Mouse (Mus musculus) naive thymus-derived CD4-positive, alpha-beta T cell, adult 2 months (primary cell): ENCODE measurements around the gene Egfem1.

Experiments used
- DNase-seq: peaks from one replicate; pipeline ENCODE4 v3.0.0-alpha.2; 2011; ENCODE audit warnings: low read depth

Egfem1 gene

DNA sequence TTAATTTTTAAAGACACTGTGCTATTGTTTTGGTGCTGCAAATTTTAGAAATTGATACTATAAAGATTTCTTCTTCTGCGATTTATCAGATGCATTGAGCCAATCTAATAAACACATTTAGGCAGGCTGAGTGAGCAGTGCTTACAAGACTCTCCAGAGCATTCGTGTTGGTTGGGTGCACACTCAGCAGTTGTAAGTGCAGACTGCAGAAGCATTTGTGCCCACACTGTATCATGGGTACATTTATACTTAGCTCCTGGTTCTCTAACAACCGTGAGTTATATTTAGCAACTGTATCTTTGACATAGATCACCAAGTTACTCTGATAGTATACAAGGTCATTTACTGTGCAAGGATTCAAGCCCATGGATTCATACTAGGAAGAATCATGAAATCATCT lies 264.0 kb downstream of the Egfem1 start:
- no peak for DNase-seq

DNA sequence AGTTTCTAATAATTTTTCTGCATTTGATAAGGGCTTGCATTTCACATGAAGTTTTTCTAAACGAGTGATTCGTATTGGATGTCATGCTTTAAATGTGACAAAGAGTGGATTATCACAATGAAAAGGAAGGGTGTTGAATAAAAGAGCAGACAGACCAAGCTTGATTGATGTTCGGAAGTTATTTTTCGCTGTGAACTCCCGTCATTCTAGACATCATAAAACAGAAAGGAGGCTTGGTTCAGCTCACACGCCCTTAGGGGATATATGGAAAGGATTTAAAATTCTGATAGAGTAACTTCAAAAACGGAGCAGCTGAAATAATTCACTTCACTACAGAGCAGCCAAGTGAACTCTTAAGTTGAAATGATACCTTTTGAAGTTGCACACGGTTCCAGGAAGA lies 285.1 kb downstream of the Egfem1 start:
- DNase-seq: no peak

DNA sequence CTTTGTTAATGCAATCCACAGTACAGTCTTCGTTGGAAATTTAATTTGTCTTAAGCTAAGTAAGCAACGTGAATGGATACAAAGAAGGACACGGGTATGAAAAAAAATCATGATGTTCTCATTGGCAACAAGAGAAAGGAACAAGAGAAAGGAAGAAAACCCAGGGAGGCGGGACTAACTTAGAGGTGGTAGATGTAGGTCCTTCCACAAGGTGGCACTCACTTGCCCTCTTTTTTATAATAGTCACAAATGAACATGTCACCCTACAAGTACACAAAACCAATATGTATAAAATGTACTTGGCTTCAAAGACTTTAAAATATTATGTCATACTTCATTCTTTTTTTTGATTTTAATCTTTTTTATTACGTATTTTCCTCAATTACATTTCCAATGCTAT lies 288.7 kb downstream of the Egfem1 start:
- no peak for DNase-seq

DNA sequence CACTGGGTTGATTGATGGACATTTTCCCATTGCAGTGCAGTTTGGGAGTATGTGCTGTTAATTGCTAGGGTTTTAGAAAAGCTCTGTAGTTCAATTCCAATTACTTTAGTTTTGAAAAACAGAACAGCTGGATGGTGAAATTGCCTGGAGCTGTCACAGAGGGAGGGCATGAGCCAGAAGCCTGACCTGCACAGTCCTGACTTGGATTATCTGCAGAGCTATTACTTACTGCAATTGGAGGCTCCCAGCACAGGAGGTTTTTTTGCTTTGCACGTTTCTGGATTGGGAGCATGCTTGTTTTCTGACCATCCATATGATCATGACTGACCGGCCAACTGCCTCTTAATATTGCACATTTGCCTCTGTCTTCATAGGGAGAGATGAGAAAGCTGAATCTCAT lies 299.4 kb downstream of the Egfem1 start:
- DNase-seq: no peak

DNA sequence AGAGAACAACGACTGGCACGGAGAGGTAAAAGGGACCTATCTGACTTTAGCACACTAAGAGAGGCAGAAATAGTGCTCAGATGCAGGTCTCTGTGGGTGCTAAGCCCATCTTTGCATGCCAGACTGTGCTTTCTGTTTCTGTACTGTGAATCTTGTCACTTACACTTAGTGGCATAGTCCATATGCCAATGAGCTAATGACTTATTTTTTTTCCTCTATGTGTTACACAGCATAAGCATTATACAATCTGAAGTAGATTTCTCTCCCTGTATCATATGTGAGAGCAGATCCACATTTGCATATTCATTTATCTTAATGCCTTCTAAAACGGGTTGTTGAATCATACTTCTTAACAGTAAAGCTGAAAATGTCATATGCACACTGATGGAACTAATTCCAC lies 317.2 kb downstream of the Egfem1 start:
- DNase-seq: no peak

DNA sequence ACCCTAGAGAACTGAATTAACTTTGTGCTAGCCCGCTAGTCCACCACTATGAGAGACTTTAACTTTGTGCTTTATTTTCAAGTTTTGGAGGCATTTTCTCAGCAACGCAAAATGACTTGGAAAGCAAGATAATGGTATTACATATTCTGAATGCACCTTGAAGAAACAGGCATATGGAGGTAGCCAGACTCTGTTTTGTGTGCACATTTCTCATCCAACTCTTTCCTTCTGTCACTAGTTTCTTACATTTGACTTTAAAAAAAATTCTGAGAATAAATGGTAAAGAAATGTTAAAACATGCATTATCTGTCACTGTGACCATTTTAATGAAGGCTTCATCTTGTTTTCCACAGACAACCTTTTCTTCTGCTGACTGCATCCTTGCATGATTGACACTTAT lies 339.8 kb downstream of the Egfem1 start:
- DNase-seq: no peak

DNA sequence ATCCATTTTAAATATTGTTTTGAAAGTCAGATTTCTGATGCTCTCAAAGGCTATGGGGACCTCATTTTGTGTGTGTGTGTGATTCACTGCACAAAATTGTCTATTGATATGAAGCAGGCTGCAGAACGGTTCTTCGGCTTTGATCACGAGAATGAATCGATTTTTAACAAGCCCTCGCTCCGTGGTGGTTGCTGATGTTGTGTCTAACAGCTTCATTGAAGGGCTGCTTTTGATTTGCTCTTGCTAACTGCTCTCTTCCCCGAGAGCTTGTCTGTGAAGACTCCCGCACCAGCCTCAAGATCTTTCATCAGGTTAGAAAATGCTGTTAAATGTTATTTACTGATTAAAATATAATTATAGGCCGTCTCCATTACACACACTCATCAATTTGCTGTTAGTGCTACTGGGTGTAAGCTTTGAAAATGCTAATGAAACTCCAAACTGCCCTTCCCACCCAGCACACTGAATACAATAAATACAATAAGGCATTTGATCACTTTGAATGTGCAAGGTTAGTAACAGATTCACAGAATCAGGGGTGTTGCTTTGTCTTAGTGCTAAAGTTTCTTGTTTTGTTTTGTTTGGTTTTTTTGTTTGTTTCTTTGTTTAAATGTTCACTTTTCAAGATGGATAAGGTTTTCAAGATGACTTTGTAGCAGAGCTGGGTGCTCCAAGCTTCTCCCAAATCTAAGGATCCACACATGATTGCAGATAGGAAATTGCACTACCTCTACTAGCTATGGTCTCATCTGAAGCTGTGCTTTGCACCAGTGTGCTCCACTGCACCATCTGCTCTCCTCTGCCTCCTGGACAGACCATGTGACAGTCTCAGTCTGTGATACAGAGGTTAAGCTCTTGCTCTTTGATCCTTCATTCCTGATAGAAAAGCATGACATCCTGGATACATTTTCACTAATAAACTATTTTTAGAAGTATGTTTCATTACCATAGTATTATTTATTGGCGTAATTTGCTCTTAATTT lies 350.6 kb downstream of the Egfem1 start:
- no peak for DNase-seq

DNA sequence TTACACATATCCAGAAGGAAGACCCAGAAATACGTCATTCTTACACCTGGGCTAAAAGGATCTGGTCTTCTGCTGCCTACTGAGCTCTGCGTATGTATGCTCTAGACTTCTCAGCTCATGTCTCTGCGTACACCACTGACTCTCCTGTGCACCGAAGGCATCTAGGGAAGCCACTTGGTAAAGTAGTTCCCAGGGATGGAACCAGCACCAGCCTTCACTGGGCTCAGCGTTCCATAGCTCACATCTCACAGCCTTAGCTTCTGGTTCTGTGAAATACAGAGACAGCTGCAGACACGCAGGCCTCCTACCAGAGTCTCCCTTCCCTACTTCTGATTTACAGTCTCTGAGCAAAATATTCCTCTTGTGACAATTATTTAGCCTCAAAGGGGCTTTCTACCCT lies 361.2 kb downstream of the Egfem1 start:
- DNase-seq: no peak

DNA sequence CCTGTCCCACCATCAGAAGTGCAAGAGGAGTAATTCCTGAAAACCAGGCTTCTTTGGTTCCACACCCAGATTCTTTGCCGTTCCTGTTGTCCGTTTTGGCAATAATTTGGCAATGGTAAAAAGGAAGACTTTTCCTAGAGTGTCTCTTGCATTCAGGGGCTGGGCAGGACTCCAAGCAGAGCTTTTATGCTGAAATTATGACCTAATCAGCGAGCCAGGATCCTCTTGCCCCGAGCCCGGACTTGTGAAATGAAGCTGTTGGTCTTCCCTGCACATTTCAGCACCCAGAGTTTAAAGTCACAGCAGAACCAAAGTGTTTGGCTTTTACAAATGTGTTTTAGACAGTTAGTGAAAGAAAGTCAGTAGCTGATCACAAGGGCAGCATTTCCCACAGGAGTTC lies 362.8 kb downstream of the Egfem1 start:
- no peak for DNase-seq

DNA sequence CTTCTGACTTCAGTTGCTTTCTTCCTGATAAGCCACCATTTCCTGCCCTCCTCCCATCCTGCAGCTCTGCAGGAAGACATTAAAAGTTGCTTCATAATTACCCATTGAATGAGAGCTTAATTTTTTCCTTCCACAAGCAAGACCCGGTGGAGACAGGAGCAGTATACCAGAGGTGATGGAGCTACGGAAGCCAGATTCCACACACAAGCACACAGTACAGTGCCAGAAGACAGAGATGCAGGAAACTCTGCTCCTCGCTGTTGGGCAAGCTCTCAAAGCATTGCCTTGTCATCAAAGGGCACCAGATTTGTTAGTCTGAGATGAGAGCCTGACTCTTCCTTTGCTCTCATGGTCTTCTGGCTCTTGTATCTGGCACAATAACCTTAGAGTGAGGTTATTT lies 364.3 kb downstream of the Egfem1 start:
- DNase-seq: no peak

DNA sequence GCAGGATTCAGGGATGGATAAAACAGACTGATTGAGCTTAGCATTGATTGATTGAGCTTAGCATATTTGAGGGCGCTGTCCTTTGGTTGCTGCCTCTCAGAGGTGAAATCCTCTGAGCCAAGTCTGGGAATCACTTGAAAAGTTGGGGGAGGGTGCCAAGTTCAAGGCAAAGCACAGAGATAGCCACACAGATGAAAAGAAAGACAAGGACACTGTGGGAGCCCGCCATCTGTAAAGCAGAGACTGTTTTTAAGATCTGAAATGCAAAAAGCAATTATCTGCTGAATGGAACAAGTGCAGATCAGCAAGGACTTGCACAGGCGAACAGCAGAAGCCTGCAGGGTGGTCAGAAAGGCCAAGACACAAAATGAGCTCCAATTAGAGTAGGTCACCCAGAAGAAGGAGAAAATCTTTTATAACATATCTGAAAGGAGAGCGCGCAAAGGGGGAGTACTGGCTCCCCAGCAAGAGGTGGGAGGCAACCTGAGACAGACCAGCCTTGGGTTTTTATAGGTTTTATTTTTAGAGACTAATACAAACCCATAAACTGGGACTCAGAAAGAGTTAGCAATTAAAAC lies 367.1 kb downstream of the Egfem1 start:
- DNase-seq: no peak

DNA sequence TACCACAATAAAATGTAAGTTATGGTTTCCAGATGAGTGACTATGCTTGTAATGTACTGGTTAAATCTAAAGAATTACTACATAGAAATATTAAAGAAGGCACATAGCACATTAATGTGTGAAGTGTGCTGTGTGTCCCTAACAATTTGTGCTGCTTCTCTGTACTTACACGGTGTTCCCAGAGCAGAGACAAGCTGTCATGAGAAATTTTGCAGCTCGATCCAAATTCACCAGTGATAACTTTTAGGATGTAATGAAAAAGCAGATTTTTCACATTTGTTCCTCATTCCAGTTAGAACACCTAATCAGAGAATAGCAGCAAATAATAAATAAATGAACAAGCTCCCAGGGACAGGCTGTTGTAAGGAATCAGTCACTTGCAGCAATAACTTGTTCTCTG lies 416.4 kb downstream of the Egfem1 start:
- no peak for DNase-seq

DNA sequence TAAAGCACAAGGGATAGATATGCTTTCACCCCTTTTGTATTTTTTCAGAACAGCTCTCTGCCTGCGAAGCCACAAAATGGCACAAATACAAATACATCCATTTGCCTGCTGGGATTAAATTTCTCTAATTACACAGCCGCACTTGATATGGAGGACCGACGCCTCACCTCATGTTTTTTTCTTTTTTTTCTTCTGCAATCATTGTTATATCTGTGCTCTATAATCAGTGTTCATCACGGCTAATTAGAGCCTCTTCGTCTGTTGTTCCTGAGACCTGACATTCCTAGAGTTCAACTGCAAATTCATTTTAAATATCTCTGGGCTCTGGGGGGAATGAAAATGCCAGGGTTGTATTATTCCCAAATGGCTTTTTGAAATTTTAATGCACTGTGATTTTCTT lies 417.4 kb downstream of the Egfem1 start:
- DNase-seq: no peak

DNA sequence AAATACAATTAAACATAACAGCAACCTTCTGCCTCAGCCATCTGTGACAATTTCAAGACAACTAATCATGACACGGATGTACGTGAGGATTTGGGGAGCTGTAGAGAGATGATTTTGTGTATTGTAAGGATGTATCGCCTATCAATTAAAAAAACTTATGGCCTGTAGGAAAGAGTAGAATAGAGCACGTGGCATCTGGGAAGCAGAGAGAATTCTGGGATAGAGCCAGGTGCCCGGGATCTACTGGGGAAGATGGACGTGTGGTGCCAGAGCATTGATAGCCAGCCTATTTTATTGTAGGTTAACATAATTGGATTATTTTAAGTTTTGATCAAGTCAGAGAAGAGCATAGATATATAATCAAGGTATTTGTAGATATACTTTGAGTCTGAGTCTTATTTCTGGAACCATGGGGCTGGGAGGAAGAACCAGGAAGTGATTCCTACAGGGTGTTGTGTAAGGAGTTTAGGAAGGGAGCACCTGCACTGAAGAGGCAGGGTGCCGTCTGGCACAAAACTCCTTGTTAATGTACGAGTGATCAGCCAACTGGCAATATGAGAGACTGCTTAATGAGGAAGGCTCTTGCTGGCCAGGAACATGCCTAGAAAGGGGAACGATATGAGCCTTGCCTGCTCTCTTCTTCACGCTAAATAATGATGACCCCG lies 443.6 kb downstream of the Egfem1 start:
- DNase-seq: no peak

DNA sequence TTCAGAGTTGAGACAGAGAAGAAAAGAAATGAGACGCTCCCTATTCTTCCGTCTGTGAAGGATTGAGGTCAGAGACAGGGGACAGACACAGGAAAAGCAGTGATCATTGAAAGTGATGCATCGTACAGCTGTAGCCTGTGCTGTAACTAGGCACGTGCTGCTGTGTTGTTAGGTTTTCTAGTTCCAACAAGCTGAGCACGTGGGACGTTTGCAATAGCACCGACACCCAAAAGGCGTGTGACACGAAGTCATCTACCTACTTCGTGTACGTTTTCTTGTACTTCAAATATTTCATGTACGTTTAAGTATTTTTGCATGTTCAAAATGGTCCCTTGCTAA lies 444.1 kb downstream of the Egfem1 start:
- no peak for DNase-seq

DNA sequence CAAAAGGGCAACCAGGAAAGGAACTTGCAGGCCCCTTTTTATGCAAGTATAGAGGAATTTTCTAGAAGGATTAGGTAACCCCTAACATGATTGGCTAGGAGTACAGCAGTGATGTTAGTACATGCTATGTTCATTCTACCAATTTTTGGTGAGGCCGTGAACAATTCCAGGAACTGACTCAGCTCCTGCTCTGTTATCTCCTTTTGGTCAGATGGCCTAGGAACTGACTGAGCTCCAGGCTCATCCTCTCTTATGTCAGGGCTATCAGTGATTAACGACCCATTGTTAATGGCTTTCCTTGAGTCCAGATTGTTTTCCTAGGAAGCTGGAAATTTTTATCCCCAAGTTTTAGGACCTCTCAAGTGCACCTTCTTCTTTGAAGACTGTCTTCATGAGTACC lies 457.4 kb downstream of the Egfem1 start:
- no peak for DNase-seq

DNA sequence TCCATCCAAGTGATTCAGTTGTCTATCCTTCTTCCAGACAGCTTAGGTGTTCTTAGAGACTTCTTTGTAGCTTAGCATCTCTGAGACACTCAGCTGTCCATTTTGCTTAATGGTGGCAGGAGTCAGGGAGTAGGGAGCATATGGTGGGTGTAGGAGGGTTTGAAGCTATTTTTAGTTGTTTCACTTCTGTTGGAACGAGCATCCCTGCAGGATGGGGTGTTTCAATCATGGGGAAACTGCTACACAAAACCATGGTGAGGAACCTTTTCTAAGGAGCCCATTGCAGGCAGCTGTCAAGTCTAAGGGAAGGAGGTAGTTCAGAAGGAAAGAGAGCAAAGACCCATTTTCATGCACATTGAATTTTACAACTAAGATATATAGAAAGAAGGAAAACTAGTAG lies 458.1 kb downstream of the Egfem1 start:
- DNase-seq: no peak

DNA sequence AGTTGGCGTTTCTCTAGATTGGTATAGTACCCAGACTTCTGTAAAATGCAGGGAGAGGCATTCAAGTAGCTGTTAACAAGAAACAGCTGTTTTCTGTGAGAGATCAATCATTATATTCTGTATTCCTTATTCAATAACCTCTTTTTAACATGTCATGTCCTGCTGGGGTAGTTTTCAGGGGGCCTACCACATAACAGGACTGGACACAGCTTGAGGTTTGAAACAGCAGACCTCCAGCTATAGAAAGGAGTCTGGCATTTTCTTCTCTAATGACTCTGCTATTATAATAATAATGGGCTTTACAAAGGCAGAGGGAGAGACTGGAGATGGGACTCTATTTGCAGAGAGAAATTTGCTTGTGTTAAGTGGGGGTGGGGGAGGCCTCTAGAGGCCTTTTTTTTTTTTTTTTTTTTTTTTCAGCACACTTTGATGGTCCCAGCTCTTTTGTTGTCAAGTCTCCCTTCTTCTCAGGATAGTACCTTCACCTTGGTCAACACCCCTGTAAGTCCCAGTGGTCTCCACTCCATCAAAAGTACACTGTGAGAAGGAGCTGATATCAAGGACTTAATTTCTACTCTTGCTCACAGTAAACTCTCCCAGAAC lies 459.8 kb downstream of the Egfem1 start:
- DNase-seq: no peak

DNA sequence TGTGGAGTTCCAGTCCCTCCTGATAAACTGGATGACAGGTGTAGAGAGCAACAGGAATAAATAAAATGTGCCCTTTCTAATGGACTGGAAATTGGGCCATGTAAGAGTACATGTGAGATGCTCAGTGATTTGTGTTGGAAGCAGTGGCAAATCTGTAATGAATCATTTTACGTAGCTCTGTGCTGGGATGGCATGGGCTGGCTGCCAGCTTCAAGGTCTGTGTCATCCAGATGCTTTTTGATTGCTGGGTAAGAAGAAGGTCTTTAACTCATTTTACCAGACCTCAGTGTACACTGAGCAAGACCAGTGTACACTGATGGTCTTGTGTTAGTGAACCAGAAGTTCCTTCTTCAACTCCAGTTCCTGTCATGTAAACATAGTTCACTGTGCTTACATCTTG lies 462.2 kb downstream of the Egfem1 start:
- no peak for DNase-seq

DNA sequence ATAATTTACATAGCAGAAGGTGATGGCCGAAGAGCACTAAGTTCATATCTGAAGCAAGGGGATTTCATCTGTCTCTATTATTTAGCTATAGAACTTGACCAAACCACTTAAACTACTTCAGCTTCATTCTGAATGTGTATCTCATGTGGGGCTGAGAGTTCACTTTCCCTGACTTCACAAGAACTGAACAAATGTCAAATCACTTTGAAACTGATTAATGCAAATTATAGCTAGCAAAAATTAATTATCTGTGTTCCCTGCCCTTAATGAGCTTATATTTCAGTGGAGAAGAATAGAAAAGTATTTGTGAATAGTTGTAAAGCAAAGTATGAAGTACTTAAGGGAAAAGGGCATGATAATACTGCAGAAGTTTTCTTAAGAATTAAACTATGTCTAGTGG lies 481.3 kb downstream of the Egfem1 start:
- DNase-seq: no peak

DNA sequence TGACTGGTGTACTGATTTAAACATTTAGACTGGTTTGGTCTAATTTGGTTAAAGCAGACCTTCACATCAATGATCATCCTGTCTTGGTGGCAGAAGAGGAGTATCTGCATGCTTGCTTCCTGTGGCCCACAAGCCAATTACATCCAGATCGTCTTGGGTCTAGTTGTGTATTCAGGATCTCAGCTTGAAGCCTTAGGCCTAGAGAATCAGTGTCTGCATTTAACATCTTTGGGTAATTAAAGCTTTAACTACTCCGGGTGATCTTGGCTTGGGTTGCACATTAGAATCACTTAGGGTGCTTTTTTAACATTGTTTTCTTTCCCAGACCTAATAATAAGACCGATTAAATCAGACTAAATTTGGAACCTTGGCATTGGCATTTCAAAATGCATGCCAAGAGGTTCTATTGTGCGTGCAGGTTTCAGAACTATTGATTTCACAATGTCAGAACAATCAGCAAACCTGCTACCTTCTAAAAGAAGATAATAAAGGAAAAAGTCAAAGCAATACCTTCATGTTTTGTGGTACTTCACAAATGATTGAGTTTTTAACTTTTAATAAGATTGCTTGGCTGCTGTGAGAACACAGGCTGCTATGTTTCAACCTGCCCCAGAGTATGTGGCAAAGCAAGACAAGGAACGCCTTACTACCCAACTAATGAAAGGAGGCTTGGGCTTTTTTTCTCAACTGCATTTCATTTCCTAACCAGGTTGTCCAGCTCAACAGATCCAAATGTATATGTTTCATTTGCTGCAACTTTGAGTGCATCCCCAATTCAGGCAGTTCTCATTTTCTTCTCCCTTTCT lies 496.4 kb downstream of the Egfem1 start:
- DNase-seq: no peak

DNA sequence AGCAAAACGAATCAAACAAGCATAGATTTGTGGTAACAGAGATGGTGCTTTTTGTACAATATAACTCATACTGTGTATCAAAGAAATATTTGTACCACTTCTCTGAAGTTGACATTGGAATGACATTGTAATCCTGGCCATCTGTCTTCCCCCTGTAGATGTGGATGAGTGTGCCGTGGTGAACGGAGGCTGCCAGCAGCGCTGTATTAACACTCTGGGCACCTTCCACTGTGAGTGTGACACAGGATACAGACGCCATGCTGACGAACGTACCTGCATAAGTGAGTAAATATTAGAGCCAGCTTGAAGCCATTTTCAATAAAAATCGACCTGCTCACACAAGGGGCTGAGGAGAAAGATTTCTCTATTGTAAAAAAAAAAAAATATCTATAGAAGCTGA lies 500.9 kb downstream of the Egfem1 start:
- DNase-seq: no peak
